Mouse (Mus musculus) midbrain, embryonic 14.5 days (tissue): ENCODE results near the gene Ubap2. TPM values are rescaled to one million over a fixed set of nuclear protein-coding genes. Genes with fewer than 3 reads are reported as not detected.
A peak's percentile ranks its signal among the peaks of the same experiment; 100 is the strongest.

Source experiments
- ATAC-seq: fragments of 200-750 bp; cut with Nextera tagmentation; 2 replicates; pipeline ENCODE4 v1.8.0; 2017; ENCODE audit warnings: moderate number of reproducible peaks, moderate library complexity; ENCODE audit not compliant: low FRiP score, low TSS enrichment
- DNase-seq: peaks from one replicate; pipeline ENCODE4 v3.0.0-alpha.2; 2015
- H3K27ac ChIP-seq: fragments of 300-500 bp; sonication (generic); replicated peaks from 2 replicates; pipeline ENCODE4 v1.5.1; 2014; ENCODE audit warnings: mild to moderate bottlenecking, low read depth, low read length, moderate library complexity
- H3K27me3 ChIP-seq: fragments of 300-500 bp; sonication (generic); 2 replicates; pipeline ENCODE4 v1.6.1; 2014; ENCODE audit warnings: low read length, control low read depth, mixed read lengths; ENCODE audit not compliant: control insufficient read depth, insufficient read depth
- H3K36me3 ChIP-seq: fragments of 300-500 bp; sonication (generic); 2 replicates; pipeline ENCODE4 v1.6.1; 2014; ENCODE audit warnings: low read length, control low read depth; ENCODE audit not compliant: control insufficient read depth, insufficient read depth
- H3K4me1 ChIP-seq: fragments of 300-500 bp; sonication (generic); 2 replicates; pipeline ENCODE4 v1.6.1; 2014; ENCODE audit warnings: mild to moderate bottlenecking, antibody characterized with exemption, low read length, control low read depth; ENCODE audit not compliant: control insufficient read depth, insufficient read depth
- H3K4me2 ChIP-seq: fragments of 300-500 bp; sonication (generic); 2 replicates; pipeline ENCODE4 v1.6.1; 2014; ENCODE audit warnings: mild to moderate bottlenecking, low read length, moderate library complexity
- H3K4me3 ChIP-seq: fragments of 300-500 bp; sonication (generic); replicated peaks from 2 replicates; pipeline ENCODE4 v1.5.1; 2014; ENCODE audit warnings: low read depth, low read length
- H3K9ac ChIP-seq: fragments of 300-500 bp; sonication (generic); replicated peaks from 2 replicates; pipeline ENCODE4 v1.6.1; 2014; ENCODE audit warnings: mild to moderate bottlenecking, low read length, moderate library complexity
- H3K9me3 ChIP-seq: fragments of 300-500 bp; sonication (generic); 2 replicates; pipeline ENCODE4 v1.6.1; 2016; ENCODE audit warnings: low read length, control low read depth, mixed read lengths; ENCODE audit not compliant: control insufficient read depth
- WGBS: fragments of 180-500 bp; shearing (Covaris S2); extraction: QIAGEN DNeasy Blood & Tissue Kit; methylation state at CpG from one replicate; pipeline ENCODE4 v1.1.7; 2014; 5-methylcytosine and 5-hydroxymethylcytosine counted together
- polyA plus RNA-seq: library from polyadenylated mRNA; unstranded; fragments of >200 nt; fragmentation: Nextera tagmentation; extraction: Ambion mirVana; gene quantifications from 2 replicates; pipeline ENCODE4 v1.2.1, GENCODE M21; 2014

The Ubap2 gene
- 41.9 and 56.2 TPM in 2 replicates for polyA plus RNA-seq

DNA sequence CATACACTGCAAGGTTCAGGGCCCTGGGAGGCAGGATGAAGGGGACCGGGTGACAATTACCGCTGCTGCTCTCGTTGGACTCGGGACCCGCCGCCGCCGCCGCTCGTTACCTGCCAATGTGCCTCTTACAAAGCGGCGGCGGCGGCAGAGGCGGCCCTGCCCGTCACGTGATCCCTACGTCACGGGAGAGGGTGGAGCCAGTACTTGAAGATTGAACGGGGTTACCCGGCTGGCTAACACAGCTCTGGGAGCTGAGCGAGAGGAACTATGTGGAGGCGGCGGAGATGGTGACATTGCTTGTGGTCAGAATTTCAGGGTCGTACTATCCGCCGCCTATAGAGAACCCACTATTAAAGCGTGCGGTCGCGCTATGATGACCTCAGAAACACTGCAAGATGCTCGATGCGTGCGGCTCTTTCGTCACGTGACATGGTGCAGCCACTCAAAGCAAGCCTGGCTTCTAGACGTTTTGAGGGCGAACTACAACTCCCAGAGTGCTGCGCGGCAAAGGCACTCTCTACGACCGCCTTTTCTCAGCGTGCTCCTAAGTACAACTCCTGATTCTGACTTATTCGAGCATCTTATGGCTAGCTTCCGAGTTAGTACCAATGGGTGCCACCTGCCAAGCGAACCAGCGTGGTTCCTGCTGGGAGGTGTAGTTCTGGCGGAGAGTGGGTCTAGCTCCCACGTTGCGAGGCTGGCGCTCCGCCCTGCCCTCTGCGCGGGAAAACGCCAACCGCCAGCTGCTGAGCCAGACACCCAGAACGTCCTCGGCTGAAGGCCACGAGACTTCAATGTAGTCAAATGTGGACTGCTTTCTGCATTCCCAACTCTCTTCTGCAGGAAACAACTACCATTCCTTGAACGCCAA is at the start of gene Ubap2:
TSS of gene Ubap2 (minus strand) at position 165 of the 871 bp plus-strand sequence.
- no peaks in the 10 kb centered on the region for H3K9me3 ChIP-seq
- peak; percentile 99 for DNase-seq
- H3K4me2 ChIP-seq: peak within 1 kb of the TSS; percentile 90
- no peaks in the 10 kb centered on the region for H3K27me3 ChIP-seq
- H3K4me3 ChIP-seq: peak within 1 kb of the TSS; percentile 85
- H3K27ac ChIP-seq: peak within 1 kb of the TSS; percentile 92
- peak; percentile 98 for ATAC-seq
- peak within 1 kb of the TSS; percentile 89 for H3K9ac ChIP-seq
- 0 out of 2 replicates have a peak, but pooled peaks cover 6% of the 10 kb centered on the region for H3K36me3 ChIP-seq
- peaks cover 21% of the 10 kb centered on the region for H3K4me1 ChIP-seq
- WGBS: under 1% methylated on average over 60 of the region's 60 CpGs

DNA sequence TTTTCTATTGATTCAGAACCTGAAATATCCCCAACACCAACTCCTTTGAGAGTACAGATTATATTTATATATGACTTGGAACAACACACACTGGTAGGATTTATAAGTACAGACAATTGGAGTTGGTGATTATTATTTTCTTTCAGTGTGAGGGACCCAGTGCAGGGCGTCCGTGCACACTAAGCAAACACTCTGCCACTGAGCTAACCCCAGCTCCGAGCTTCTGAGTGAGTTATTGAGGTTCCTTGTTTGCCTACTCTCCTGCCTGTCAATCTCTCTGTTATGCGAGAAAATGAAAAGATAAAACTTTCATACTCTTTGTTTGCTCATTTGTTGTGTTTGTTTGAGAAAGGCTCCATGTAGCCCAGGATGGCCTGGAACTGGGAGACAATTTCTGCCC is 46.0 kb upstream of the Ubap2 start:
- DNase-seq (no peak), ATAC-seq (no peak)
- 77% methylated on average over 4 of the region's 4 CpGs for WGBS
- Histone ChIP-seq H3K4me1 (no peaks in the 10 kb centered on the region), H3K4me2 (no peak overlapping the region), H3K36me3 (no peaks in the 10 kb centered on the region), H3K27ac (no peak overlapping the region), H3K27me3 (no peaks in the 10 kb centered on the region), H3K9me3 (no peaks in the 10 kb centered on the region), H3K9ac (no peak overlapping the region), H3K4me3 (no peak overlapping the region)

DNA sequence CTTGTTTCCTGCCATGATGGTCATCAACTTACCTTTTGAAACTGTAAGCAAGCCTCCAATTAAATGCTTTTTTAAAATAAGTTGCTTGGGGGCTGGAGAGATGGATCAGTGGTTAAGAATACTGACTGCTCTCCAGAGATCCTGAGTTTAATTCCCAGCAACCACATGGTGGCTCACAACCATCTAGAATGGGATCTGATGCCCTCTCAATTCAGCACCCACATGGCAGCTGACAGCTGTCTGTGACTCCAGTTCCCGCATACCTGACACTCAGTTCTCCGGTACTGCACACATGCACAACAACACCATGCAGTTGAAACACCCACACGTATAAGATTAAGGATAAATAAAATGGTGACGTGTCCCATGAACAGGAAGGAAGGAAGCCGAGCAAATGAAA is 43.3 kb upstream of the Ubap2 start:
- Histone ChIP-seq H3K27ac (no peak overlapping the region), H3K36me3 (no peaks in the 10 kb centered on the region), H3K4me1 (peaks cover 7% of the 10 kb centered on the region), H3K4me3 (no peak overlapping the region), H3K4me2 (no peak overlapping the region), H3K9me3 (no peaks in the 10 kb centered on the region), H3K27me3 (no peaks in the 10 kb centered on the region), H3K9ac (no peak overlapping the region)
- 84% methylated on average over 5 of the region's 5 CpGs for WGBS
- DNase-seq (no peak), ATAC-seq (no peak)

DNA sequence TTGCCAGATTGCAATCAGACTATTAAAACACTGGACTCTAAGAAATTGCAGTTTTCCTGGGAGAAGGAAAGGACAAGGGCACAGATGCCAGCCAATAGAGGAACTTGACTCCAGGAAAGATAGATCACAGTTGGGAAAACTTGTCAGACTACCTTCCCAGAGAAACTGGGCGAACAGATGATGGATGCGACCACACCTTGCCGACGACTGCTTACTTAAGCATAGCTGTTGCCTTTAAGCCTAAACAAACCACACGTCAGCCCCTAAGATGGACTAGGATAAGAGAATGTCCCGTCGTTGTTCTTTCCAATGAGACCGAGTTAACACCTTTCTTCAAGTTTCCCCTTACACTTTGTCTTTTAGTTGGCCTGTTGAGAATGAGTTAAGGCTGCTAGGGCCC is 40.2 kb upstream of the Ubap2 start:
- Histone ChIP-seq H3K4me3 (peak overlapping the region; percentile 99), H3K27me3 (no peaks in the 10 kb centered on the region), H3K9ac (peak overlapping the region; percentile 89), H3K4me2 (peak overlapping the region; percentile 90), H3K9me3 (no peaks in the 10 kb centered on the region), H3K27ac (peak overlapping the region; percentile 79), H3K36me3 (peaks cover 25% of the 10 kb centered on the region), H3K4me1 (peaks cover 14% of the 10 kb centered on the region)
- ATAC-seq: no peak
- WGBS: 59% methylated on average over 8 of the region's 8 CpGs
- DNase-seq: no peak

DNA sequence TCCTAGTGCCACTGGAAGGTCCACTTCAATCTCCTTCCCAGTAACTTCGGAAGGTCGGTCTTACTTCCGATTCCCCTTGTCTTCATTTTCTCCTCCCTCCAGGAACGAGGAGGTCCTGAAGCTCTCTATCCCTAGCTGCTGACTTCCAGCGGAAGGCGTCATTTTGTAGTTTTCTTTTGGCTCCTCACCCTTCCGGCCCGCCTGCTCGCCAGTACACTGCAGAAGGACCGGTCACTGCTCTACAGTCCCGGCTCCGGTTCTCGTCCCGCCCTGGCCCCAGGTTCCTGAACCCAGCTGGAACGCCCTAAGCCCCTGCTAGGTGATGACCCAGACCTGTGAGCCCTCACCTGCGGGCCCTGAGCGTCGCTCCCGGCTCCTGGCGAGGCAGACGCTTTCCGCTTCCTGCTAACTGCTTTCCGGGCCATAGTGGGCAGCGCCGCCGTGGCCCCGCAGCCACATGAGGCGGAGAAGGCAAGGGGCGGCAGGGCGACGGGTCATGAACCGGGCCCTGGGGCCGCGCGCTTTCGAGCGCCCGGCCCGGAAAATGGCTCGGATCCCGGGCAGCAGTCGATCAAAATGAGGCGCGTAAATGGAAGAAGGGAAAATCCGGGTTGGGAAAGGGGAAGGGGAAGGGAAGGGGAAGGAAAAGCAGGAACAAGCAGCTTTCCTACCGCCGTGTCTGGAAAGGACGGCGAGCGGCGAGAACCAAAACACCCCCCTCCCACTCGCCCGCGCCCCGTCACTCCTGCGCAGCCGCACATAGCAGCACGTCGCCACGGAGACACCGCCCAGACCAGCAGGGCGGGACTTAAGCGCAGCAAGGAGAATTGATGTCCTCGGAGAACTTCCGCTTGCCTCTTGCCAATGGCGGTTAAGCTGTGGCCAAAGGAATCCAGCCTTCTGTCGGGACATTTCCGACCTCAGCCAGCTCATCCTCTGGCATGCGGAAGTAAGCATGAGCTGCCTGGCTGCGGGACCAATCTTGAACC is 39.5 kb upstream of the Ubap2 start, which contains the start of gene Dcaf12:
TSS of gene Dcaf12 (minus strand) at position 749 of the 989 bp plus-strand sequence.
- Histone ChIP-seq H3K9ac (peak within 1 kb of the TSS; percentile 89), H3K4me1 (peaks cover 14% of the 10 kb centered on the region), H3K27ac (peak within 1 kb of the TSS; percentile 79), H3K4me3 (peak within 1 kb of the TSS; percentile 99), H3K9me3 (no peaks in the 10 kb centered on the region), H3K4me2 (peak within 1 kb of the TSS; percentile 90), H3K27me3 (no peaks in the 10 kb centered on the region), H3K36me3 (peaks cover 32% of the 10 kb centered on the region)
- under 1% methylated on average over 70 of the region's 70 CpGs for WGBS
- DNase-seq (peak; percentile 97), ATAC-seq (peak; percentile 97)

DNA sequence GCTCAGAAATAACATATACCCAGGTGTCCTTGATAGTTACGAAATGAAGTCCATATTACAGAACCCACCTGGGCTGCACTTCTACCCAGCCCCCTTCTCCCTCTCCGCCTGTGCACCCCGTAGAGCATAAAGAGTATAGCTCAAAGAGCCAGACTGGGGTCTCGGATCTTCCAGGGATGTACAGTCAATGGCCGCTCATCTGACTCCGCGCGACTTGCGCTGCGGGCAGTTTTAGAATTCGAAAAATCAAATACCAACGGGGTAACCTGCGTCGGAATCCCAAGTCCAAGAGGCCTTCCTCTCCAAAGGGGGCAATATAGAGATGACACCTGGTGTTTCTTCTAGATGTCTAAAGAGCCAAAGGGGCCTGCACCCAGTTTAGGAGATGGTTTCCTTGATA is 38.8 kb upstream of the Ubap2 start:
- Histone ChIP-seq H3K9me3 (no peaks in the 10 kb centered on the region), H3K4me2 (peak overlapping the region; percentile 90), H3K27me3 (no peaks in the 10 kb centered on the region), H3K36me3 (peaks cover 33% of the 10 kb centered on the region), H3K4me1 (peaks cover 14% of the 10 kb centered on the region), H3K27ac (peak overlapping the region; percentile 79), H3K9ac (peak overlapping the region; percentile 89), H3K4me3 (peak overlapping the region; percentile 99)
- no peak for DNase-seq
- ATAC-seq: no peak
- 21% methylated on average over 14 of the region's 14 CpGs for WGBS

DNA sequence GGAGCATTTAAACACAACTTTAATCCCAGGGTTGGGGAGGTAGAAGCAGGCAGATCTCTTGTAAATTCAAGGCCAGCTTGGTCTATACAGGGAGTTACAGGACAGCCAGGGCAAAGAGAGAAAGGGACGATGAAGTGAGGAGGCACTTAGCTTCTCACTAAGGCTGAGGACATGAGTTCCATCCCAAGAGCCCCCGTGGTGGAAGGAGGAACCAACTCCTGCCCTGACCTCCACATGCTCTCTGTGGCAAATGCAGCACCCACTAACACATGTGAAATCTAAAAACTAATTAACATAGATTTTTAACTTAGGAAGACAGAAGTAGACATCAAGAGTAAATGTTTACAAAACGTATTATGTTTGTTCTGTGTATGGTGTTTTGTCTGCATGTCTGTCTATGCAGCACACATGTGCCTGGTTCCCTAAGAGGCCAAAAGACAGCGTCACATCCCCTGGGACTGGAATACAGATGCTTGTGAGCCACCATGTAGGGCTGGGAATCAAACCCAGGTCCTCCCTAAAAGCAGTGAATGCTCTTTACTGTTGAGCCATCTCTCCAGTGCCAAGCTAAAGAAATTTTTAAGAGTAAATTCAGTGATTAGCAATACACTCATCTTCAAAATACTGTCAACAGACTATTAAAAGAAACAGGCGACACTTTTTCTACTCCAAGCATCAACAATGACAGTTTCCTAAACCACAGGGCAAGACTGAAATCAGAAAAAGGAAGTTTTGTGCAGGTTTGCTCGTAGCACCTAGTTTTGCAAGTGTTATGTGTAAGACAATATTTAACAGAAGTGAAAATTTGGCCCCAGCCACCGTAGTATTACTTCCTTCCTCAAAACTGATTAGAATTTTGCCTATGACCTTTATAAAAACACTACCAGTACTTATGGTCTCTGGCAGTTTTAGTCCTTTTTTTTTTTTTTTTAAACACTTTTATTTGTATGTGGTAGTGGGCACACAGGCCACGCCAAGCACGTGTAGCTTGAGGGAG is 35.9 kb upstream of the Ubap2 start:
- no peak overlapping the region for H3K4me3 ChIP-seq
- WGBS: 95% methylated on average over 9 of the region's 9 CpGs

More for the DNA sequence above, 35.9 kb upstream of the Ubap2 start:
- H3K27ac ChIP-seq: no peak overlapping the region
- ATAC-seq: no peak
- no peak for DNase-seq
- H3K9ac ChIP-seq: no peak overlapping the region
- no peaks in the 10 kb centered on the region for H3K9me3 ChIP-seq
- H3K36me3 ChIP-seq: peaks cover 47% of the 10 kb centered on the region
- H3K4me1 ChIP-seq: peaks cover 14% of the 10 kb centered on the region
- H3K4me2 ChIP-seq: no peak overlapping the region
- no peaks in the 10 kb centered on the region for H3K27me3 ChIP-seq
